In genomic region chr17:44077843-44078160, GRCm38 (mm10) we compare ENCODE assay signal across 1 mouse cellular context.
A peak's percentile ranks its signal among the peaks of the same experiment; 100 is the strongest.
TF ChIP-seq lines count a peak whose summit lies in the region.

No protein-coding gene starts in this region.

TF ChIP-seq in MEL, 35 proteins besides CTCF, POLR2A, EP300 and RAD21:
- no peak for TF ChIP-seq TBP (IDR thresholded peaks at IDR 0.05; ENCODE audit: low read depth, low read length)
- 0 out of 2 replicates have a peak, but pooled peaks have one; percentile 4 for TF ChIP-seq TCF12 (IDR thresholded peaks at IDR 0.05; ENCODE audit: low read depth, low read length)
- peak; percentile 87 for TF ChIP-seq ETS1 (IDR thresholded peaks at IDR 0.05; ENCODE audit: low read depth, low read length)
- TF ChIP-seq GABPA (IDR thresholded peaks at IDR 0.05; ENCODE audit: low read depth, low read length) = no peak
- TF ChIP-seq ZC3H11A (IDR thresholded peaks at IDR 0.05; ENCODE audit: low read depth, low read length) = no peak
- TF ChIP-seq POLR2AphosphoS2 (IDR thresholded peaks at IDR 0.05; ENCODE audit: low read length) = no peak
- no peak for TF ChIP-seq RCOR1 (IDR thresholded peaks at IDR 0.05; ENCODE audit: low read depth, low read length)
- peak; percentile 62 for TF ChIP-seq SIN3A (IDR thresholded peaks at IDR 0.05; ENCODE audit: low read length)
TF ChIP-seq in MEL: peak in this region for 3.
